Mouse (Mus musculus): Measurements from ENCODE around the gene Olfr221. TPM values are rescaled to one million over a fixed set of nuclear protein-coding genes. Genes with fewer than 3 reads are reported as not detected.

Olfr221 gene
- polyA plus RNA-seq, 1 experiment, result not detected

DNA sequence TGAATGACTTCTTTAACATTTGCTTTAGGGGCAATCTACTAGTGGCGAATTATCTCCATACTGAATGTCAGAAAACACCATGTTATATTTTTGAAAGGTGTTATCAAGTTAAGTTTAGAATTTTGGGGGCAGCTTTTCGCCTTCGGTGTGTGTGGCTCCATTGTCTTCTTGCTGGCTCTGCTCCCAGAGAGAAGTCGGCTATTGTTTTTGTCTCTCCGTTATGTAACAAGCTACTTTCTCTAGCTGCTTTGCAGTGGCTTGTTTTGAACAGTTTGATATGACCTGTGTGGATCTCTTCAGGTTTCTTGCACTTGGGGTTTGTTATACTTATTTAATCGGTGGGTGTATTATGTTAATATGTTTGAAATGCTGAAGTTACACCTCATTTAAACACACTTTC, 1.2 kb upstream of the Olfr221 start:
- Histone ChIP-seq H3K4me1 (ENCODE audit: control insufficient read depth, insufficient read depth, low read length) (peaks cover 3% of the 10 kb centered on the region), H3K4me3 (replicated peaks; ENCODE audit: extremely low read depth, low read depth, low read length) (no peak overlapping the region)
- 39% methylated on average over 6 of the region's 6 CpGs for WGBS
- TF ChIP-seq POLR2A (IDR thresholded peaks at IDR 0.05; ENCODE audit: borderline replicate concordance, extremely low read depth, low read depth, low read length), result no peak
- no peak for TF ChIP-seq CTCF (IDR thresholded peaks at IDR 0.05; ENCODE audit: insufficient read depth, low read length)
- DNase-seq, result no peak

DNA sequence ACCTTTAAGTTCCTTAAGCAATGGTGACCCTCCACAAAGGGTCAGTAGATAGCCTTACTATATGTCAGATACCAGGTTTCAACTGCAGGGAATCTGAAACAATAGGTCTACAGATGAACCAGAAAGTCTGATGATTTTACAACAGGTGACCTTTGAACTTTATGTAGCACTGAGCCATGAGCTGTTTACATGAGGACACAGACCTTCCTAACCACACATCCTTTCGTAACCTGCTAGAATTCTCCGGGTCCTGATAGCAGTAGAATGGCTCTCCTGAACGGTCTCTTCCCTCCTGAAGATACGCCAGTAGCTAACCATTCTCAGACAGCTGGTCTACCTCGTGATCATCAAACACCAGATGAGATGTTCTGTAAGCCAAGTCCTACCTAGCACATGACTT, 2.9 kb downstream of the Olfr221 start:
- H3K4me3 ChIP-seq (replicated peaks; ENCODE audit: extremely low read depth, low read depth, low read length), result no peak overlapping the region
- DNase-seq, result no peak
- 84% methylated on average over 5 of the region's 5 CpGs for WGBS
- TF ChIP-seq POLR2A (IDR thresholded peaks at IDR 0.05; ENCODE audit: borderline replicate concordance, extremely low read depth, low read depth, low read length) (no peak), CTCF (IDR thresholded peaks at IDR 0.05; ENCODE audit: insufficient read depth, low read length) (no peak)
- H3K4me1 ChIP-seq (ENCODE audit: control insufficient read depth, insufficient read depth, low read length), result no peaks in the 10 kb centered on the region; the same call in 1 of the 2 replicates

DNA sequence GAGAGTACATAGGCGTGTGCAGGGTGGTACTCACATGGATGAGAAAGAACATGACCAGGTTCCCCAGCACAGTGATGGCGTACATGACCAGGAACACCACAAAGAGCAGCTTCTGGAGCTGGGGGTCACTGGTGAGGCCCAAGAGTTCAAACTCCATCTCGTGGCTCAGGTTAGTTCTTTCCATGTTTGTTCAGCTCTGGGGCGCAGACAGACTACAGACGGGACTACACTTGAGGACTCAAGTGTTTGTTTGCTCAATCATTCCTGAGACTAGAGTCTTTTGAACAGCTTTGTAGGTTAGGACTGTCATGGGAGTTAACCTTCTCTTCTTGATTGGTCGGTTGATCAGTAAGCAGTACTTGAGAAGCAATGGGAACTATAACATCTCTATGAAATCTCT, 6.3 kb downstream of the Olfr221 start:
- Histone ChIP-seq H3K4me3 (replicated peaks; ENCODE audit: extremely low read depth, low read depth, low read length) (no peak overlapping the region), H3K4me1 (ENCODE audit: control insufficient read depth, insufficient read depth, low read length) (no peaks in the 10 kb centered on the region)
- TF ChIP-seq POLR2A (IDR thresholded peaks at IDR 0.05; ENCODE audit: borderline replicate concordance, extremely low read depth, low read depth, low read length), result no peak
- no peak for DNase-seq
- WGBS, result 57% methylated on average over 6 of the region's 6 CpGs

DNA sequence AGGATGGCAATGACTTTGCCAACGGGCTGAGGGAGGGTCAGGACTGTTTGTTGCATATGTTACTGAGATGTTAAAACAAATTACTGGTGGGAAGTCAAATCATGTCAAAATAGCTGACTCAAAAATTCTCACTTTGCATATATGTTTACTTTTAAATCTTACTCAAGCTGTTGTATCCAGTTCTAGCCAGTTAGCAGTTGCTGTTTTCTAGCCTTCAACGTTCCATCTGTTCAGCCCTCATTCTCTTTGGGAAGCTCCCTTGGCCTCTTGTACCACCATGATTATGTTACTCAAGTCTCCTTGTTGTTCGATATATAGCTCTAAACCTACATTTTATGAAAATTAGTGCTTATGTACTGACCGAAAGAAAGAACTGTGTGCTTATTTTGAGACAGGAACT, 15.9 kb downstream of the Olfr221 start:
- no peak for DNase-seq
- WGBS, result 77% methylated on average over 4 of the region's 4 CpGs
- Histone ChIP-seq H3K4me3 (replicated peaks; ENCODE audit: extremely low read depth, low read depth, low read length) (no peak overlapping the region), H3K4me1 (ENCODE audit: control insufficient read depth, insufficient read depth, low read length) (peaks cover 2% of the 10 kb centered on the region; the same call in 1 of the 2 replicates)
- TF ChIP-seq POLR2A (IDR thresholded peaks at IDR 0.05; ENCODE audit: borderline replicate concordance, extremely low read depth, low read depth, low read length) (no peak), CTCF (IDR thresholded peaks at IDR 0.05; ENCODE audit: insufficient read depth, low read length) (no peak)

DNA sequence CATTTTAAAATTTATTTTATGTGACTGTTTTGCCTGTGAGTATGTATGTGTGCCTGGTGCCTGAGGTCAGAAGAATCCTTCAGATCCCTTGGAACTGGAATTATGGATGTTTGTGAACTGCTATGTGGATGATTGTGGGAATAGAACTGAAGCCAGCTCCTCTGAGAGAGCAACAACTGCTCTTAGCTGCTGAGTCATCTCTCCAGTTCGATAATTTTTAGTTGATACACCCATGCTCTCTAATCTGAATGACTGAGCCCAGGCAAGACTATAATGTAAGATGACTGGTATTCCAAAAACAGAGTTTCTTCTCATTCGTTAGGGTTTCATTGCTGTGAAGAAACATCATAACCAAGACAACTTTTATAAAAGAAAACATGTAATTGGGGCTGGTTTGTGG, 18.1 kb downstream of the Olfr221 start:
- no peak for DNase-seq
- Histone ChIP-seq H3K4me3 (replicated peaks; ENCODE audit: extremely low read depth, low read depth, low read length) (no peak overlapping the region), H3K4me1 (ENCODE audit: control insufficient read depth, insufficient read depth, low read length) (peaks cover 2% of the 10 kb centered on the region; the same call in 1 of the 2 replicates)
- WGBS, result 71% methylated on average over 2 of the region's 2 CpGs
- TF ChIP-seq CTCF (IDR thresholded peaks at IDR 0.05; ENCODE audit: insufficient read depth, low read length) (no peak), POLR2A (IDR thresholded peaks at IDR 0.05; ENCODE audit: borderline replicate concordance, extremely low read depth, low read depth, low read length) (no peak)

DNA sequence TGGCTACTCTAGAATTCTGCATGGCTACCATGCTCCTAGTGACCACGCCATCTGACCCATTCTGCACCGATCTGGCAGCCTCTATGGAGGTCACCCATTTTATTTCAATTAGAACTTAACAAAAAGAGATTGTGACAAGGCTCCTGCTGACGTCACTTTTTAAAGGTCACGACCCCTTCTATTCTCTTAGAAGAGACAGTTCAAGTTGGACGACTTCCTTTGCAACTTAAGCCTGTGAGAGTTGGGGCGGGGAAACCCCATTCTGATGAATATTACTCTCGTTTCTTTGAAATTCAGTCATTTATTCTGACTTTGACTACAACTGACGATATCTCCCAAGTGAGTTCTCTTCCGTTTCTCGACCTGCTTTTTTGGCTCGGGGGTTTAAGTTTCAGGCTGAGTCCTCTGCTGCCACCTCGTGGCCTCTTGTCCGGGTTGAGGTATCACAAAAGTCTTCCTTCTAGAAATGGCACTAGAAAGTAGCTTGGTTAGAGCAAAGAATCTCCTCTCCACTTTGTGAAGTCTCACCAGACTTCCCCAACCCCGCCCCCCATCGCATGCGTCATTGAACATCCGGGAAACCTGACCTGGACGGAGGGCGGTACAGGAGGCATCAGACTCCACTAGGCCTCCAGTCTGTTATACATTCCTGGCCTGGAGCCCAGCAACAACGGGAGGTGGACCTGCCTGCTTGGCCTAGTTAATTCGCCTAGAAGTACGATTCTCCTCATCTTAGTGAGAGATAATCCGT, 19.4 kb downstream of the Olfr221 start:
- Histone ChIP-seq H3K4me3 (replicated peaks; ENCODE audit: extremely low read depth, low read depth, low read length) (peak overlapping the region; percentile 41), H3K4me1 (ENCODE audit: control insufficient read depth, insufficient read depth, low read length) (peaks cover 2% of the 10 kb centered on the region; the same call in 1 of the 2 replicates)
- DNase-seq, result peak; percentile 84
- WGBS, result 5% methylated on average over 23 of the region's 23 CpGs
- peak; percentile 78 for TF ChIP-seq CTCF (IDR thresholded peaks at IDR 0.05; ENCODE audit: insufficient read depth, low read length)
- peak; percentile 57; the same call in 1 of the 2 replicates for TF ChIP-seq POLR2A (IDR thresholded peaks at IDR 0.05; ENCODE audit: borderline replicate concordance, extremely low read depth, low read depth, low read length)

DNA sequence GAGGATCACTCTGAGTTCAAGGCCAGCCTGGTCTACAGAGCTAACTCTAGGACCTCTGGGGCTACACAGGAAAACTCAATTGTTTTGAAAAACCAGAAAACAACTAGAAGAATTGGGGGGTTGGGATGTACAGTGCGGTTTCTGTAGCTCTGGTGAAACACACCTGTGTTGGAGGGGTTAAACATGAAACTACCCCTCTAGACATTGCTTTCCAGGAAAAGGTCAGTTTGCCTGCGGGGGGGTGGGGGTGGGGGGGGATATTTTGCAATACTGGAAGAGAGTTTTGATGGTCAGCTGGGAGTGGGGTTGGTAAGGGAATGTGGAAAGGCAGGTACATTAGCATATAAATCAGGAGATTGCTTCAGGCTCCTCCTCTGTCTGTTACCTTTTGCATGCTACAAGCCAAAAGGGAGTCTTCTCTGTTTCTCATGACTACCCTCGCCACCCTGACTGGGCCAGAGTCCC, 20.0 kb downstream of the Olfr221 start:
- no peak for DNase-seq
- no peak for TF ChIP-seq POLR2A (IDR thresholded peaks at IDR 0.05; ENCODE audit: borderline replicate concordance, extremely low read depth, low read depth, low read length)
- no peak for TF ChIP-seq CTCF (IDR thresholded peaks at IDR 0.05; ENCODE audit: insufficient read depth, low read length)
- WGBS, result 59% methylated on average over 3 of the region's 3 CpGs
- Histone ChIP-seq H3K4me3 (replicated peaks; ENCODE audit: extremely low read depth, low read depth, low read length) (no peak overlapping the region), H3K4me1 (ENCODE audit: control insufficient read depth, insufficient read depth, low read length) (peaks cover 2% of the 10 kb centered on the region; the same call in 1 of the 2 replicates)

DNA sequence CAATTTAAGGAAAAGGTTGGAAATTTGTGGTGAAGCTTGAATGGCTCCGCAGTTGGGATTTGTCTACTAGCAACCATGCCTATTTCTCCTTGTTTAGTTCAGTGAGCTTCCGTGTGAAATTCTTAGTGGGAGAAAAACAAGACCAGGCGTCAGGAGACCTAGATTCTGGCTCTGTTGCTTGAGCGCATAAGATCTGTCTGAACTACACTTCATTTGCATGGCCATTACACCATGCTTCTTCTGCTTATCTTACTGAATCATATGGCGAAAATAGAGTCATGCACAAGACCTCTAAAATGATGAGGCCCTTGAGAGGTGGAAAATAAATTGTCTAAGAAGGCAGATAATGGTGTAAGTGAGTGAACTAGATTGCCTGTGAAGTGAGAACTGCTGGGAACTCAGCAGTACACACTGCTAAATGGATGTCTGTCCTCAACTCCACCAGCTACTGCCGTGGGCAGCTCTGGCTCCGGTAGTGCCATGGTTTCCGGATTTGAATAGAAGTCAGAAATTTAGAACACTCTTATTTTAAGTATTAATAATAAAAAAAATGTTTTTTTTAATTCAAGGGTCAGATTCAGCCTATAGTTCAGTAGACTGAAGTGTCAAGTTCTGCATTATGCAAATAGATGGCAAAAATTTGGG, 20.6 kb downstream of the Olfr221 start:
- H3K4me3 ChIP-seq (replicated peaks; ENCODE audit: extremely low read depth, low read depth, low read length), result no peak overlapping the region
- DNase-seq, result no peak
- TF ChIP-seq POLR2A (IDR thresholded peaks at IDR 0.05; ENCODE audit: borderline replicate concordance, extremely low read depth, low read depth, low read length) (no peak), CTCF (IDR thresholded peaks at IDR 0.05; ENCODE audit: insufficient read depth, low read length) (no peak)
- WGBS, result 88% methylated on average over 8 of the region's 8 CpGs
- peaks cover 2% of the 10 kb centered on the region; the same call in 1 of the 2 replicates for H3K4me1 ChIP-seq (ENCODE audit: control insufficient read depth, insufficient read depth, low read length)

DNA sequence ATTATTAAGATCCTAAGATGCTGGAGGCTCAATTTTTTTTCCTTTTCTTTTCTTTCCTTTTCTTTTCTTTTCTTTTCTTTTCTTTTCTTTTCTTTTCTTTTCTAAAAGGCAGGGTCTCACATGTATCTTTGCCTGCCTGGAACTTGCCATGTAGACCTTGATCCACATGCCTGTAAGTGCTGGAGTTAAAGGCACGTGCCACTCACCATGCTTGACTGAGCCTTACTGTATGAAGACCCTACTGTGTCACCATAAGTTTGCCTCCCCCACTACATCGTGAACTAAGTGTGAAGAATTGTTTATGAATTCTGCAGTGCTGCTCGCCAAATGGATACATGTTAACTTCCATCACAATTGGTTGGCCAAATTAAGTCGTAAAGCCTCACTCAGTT, 21.1 kb downstream of the Olfr221 start:
- TF ChIP-seq POLR2A (IDR thresholded peaks at IDR 0.05; ENCODE audit: borderline replicate concordance, extremely low read depth, low read depth, low read length), result no peak
- no peak for TF ChIP-seq CTCF (IDR thresholded peaks at IDR 0.05; ENCODE audit: insufficient read depth, low read length)
- H3K4me3 ChIP-seq (replicated peaks; ENCODE audit: extremely low read depth, low read depth, low read length), result no peak overlapping the region
- no peak for DNase-seq
- WGBS, result 66% methylated on average over 4 of the region's 4 CpGs
- peaks cover 2% of the 10 kb centered on the region; the same call in 1 of the 2 replicates for H3K4me1 ChIP-seq (ENCODE audit: control insufficient read depth, insufficient read depth, low read length)

Measured in lung, adult 2 months (tissue).